Mouse (Mus musculus) kidney, postnatal 10 days (tissue): ENCODE measurements around the gene Atrip.

Experiments used
- DNase-seq: peaks from one replicate; pipeline ENCODE4 v3.0.0; 2021; ENCODE audit warnings: mixed read lengths

The Atrip gene

GRCm38 (mm10) chr9:109097291-109097690 is 23.4 kb upstream of the Atrip start:
- DNase-seq, result no peak

- DNase-seq, result peak; percentile 51
These were observed 22.9 kb upstream of the Atrip start for GRCm38 (mm10) chr9:109096856-109097255.

GRCm38 (mm10) chr9:109096251-109096661 is 22.3 kb upstream of the Atrip start:
- peak; percentile 34 for DNase-seq

GRCm38 (mm10) chr9:109095137-109095982 is 21.4 kb upstream of the Atrip start, which contains the start of gene Plxnb1:
Gene Plxnb1 (plus strand): TSS chr9:109095389.
- DNase-seq, result peak; percentile 89

- peak; percentile 67 for DNase-seq
These were observed 20.7 kb upstream of the Atrip start for GRCm38 (mm10) chr9:109094553-109095136.

GRCm38 (mm10) chr9:109093786-109094552 is 20.0 kb upstream of the Atrip start:
- peak; percentile 63 for DNase-seq

GRCm38 (mm10) chr9:109092799-109093198 is 18.9 kb upstream of the Atrip start:
- peak; percentile 21 for DNase-seq

GRCm38 (mm10) chr9:109091802-109092201 is 17.9 kb upstream of the Atrip start:
- DNase-seq, result peak; percentile 6

GRCm38 (mm10) chr9:109090446-109090845 is 16.5 kb upstream of the Atrip start:
- DNase-seq, result peak; percentile 40

GRCm38 (mm10) chr9:109087987-109088386 is 14.1 kb upstream of the Atrip start:
- peak; percentile 56 for DNase-seq

GRCm38 (mm10) chr9:109084922-109085321 is 11.0 kb upstream of the Atrip start:
- DNase-seq, result peak; percentile 52

GRCm38 (mm10) chr9:109082124-109082800 is 8.3 kb upstream of the Atrip start, which contains the start of the genes Ccdc51 and Tma7:
Gene Ccdc51 (plus strand): TSS chr9:109082493.
Gene Tma7 (minus strand): TSS chr9:109082587.
- DNase-seq, result peak; percentile 87

GRCm38 (mm10) chr9:109081749-109082123 is 7.8 kb upstream of the Atrip start:
- no peak for DNase-seq

- DNase-seq, result no peak
These were observed 6.6 kb upstream of the Atrip start for GRCm38 (mm10) chr9:109080516-109080915.

GRCm38 (mm10) chr9:109068095-109068735 is 5.7 kb downstream of the Atrip start:
- DNase-seq, result no peak

- peak; percentile 6 for DNase-seq
These were observed 13.0 kb downstream of the Atrip start for GRCm38 (mm10) chr9:109060898-109061295.

GRCm38 (mm10) chr9:109060184-109060897 is 13.6 kb downstream of the Atrip start:
- DNase-seq, result peak; percentile 35

GRCm38 (mm10) chr9:109059136-109059903 is 14.6 kb downstream of the Atrip start, which contains the start of gene Trex1:
Gene Trex1 (minus strand): TSS chr9:109059734.
- DNase-seq, result peak; percentile 94

GRCm38 (mm10) chr9:109058006-109058765 is 15.7 kb downstream of the Atrip start:
- DNase-seq, result no peak

GRCm38 (mm10) chr9:109057543-109057942 is 16.4 kb downstream of the Atrip start:
- DNase-seq, result no peak
